10 mouse cellular contexts compared by ENCODE assay signal in the genomic region with DNA sequence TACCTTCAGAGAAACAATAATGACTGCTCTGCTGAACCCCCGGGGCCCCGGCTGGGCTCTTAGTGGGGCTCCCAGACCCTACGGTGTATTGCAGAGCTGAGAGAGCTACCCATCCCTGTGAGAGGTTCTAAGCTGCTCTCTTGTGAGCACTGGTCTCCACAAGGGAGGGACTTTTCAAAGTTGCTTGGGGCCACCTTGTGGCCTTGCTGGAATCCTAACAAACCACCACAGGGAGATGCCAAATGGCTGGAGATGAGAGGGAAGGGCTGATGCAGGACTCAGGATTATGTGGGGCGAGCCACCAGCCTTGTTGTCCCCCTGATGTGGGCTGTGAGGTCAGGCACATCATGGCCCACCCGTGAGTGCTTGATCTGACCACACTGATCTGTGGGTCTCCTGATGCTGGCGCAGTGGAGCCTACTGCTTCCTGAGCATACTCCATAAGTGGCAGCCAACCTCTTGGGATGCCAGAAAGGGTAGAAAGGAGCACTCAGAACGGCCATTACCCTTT. TPM values are rescaled to one million over a fixed set of nuclear protein-coding genes. Genes with fewer than 3 reads are reported as not detected.
A peak's percentile ranks its signal among the peaks of the same experiment; 100 is the strongest.
DNase-seq lines count a peak whose midpoint lies in the region; ATAC-seq and TF ChIP-seq lines count a peak whose summit lies in the region.
"Had no signal": no experiment of that assay in that cellular context is flagged by ENCODE, and none has a peak within 500 bp of the region (broad histone marks: within the 10 kb centered on the region; RNA-seq: fewer than 3 reads in every experiment).

No protein-coding gene starts in this region.

- no peaks in the 10 kb centered on the region for H3K27me3 ChIP-seq in heart, embryonic 12.5 days (replicated peaks)
- no peaks in the 10 kb centered on the region for H3K27me3 ChIP-seq in liver, postnatal 0 days (ENCODE audit: insufficient read depth, low read length)
- H3K27me3 ChIP-seq: liver, embryonic 15.5 days had no signal

- H3K9me3 ChIP-seq in heart, embryonic 12.5 days (replicated peaks), result no peaks in the 10 kb centered on the region
- H3K9me3 ChIP-seq in liver, postnatal 0 days (ENCODE audit: low read length), result no peaks in the 10 kb centered on the region
- H3K9me3 ChIP-seq: liver, embryonic 15.5 days had no signal

- no peak for ATAC-seq in heart, embryonic 12.5 days (ENCODE audit: insufficient number of reproducible peaks, low FRiP score)
- ATAC-seq in liver, postnatal 0 days, result no peak
- ATAC-seq: activated CD4-positive, CD25-positive, alpha-beta regulatory T cell, adult 4 months had no signal

- WGBS in heart, embryonic 12.5 days, result 81% methylated on average over 7 of the region's 7 CpGs
- 78% methylated on average over 7 of the region's 7 CpGs for WGBS in liver, postnatal 0 days (ENCODE audit: insufficient replicate concordance)

- TF ChIP-seq EP300 in liver, postnatal 0 days (IDR thresholded peaks at IDR 0.05; ENCODE audit: low read depth), result no peak

- DNase-seq in heart, adult 18-20 months, result peak; percentile 18 to 29
- no peak for DNase-seq in heart, postnatal 4 days
- DNase-seq in 3T3-L1 (ENCODE audit: low read depth, low spot score), result peak; percentile 50
- no peak for DNase-seq in liver, postnatal 0 days
- no peak for DNase-seq in retina, postnatal 1 day
- no peak for DNase-seq in gastrocnemius, postnatal 4 days (ENCODE audit: low spot score in 2 of 2)
- DNase-seq in gastrocnemius, postnatal 10 days, result no peak

- 0 out of 2 replicates have a peak, but pooled peaks have one; percentile 21 for TF ChIP-seq CTCF in liver, postnatal 0 days (IDR thresholded peaks at IDR 0.05; ENCODE audit: low read depth)

- H3K4me2 ChIP-seq in heart, embryonic 12.5 days, result peak overlapping the region; percentile 51
- no peak overlapping the region for H3K4me2 ChIP-seq in liver, postnatal 0 days (ENCODE audit: low read depth, low read length)
- H3K4me2 ChIP-seq: liver, embryonic 15.5 days had no signal

- peaks cover 61% of the 10 kb centered on the region for H3K36me3 ChIP-seq in heart, embryonic 12.5 days
- H3K36me3 ChIP-seq in liver, postnatal 0 days (replicated peaks; ENCODE audit: insufficient read depth, low read length), result 0 out of 2 replicates have a peak, but pooled peaks cover 4% of the 10 kb centered on the region
- H3K36me3 ChIP-seq: liver, embryonic 15.5 days had no signal

- H3K4me3 ChIP-seq in heart, embryonic 12.5 days, result peak overlapping the region; percentile 18
- H3K4me3 ChIP-seq in liver, postnatal 0 days (ENCODE audit: low read depth, low read length), result no peak overlapping the region
- H3K4me3 ChIP-seq: liver, embryonic 15.5 days had no signal

- 0 out of 2 replicates have a peak overlapping the region, but pooled peaks have one; percentile 14 for H3K27ac ChIP-seq in heart, embryonic 12.5 days (ENCODE audit: poor library complexity, severe bottlenecking)
- H3K27ac ChIP-seq in liver, postnatal 0 days (ENCODE audit: low read depth), result peak overlapping the region; percentile 61; the same call in 1 of the 2 replicates
- H3K27ac ChIP-seq: liver, embryonic 15.5 days had no signal

- H3K4me1 ChIP-seq in heart, embryonic 12.5 days (replicated peaks), result peaks cover 44% of the 10 kb centered on the region
- H3K4me1 ChIP-seq in liver, postnatal 0 days (ENCODE audit: insufficient read depth), result peaks cover 20% of the 10 kb centered on the region

- no peak overlapping the region for H3K9ac ChIP-seq in heart, embryonic 12.5 days
- H3K9ac ChIP-seq in liver, postnatal 0 days (replicated peaks), result no peak overlapping the region
- H3K9ac ChIP-seq: liver, embryonic 15.5 days had no signal

RNA-seq across cellular contexts. Expression of gene Prdm11, which starts 58.8 kb away (rescaled TPM):
- 1 to 10 TPM; 8.4 to 9.5 TPM for total RNA-seq in heart, adult 18-20 months (2021)
- total RNA-seq in heart, postnatal 4 days (2021), result 10 to 100 TPM; 24.7 to 25.5 TPM
- polyA plus RNA-seq in heart, embryonic 12.5 days (2016; fragmentation: Nextera tagmentation; extraction: Ambion mirVana), result 5.6 and 5.8 TPM in 2 replicates
- polyA plus RNA-seq in liver, postnatal 0 days (2015; fragmentation: Nextera tagmentation; extraction: Ambion mirVana), result 0.86 and 1.2 TPM in 2 replicates
- 1 to 10 TPM; 6.7 TPM for total RNA-seq in gastrocnemius, postnatal 4 days (2021)
- 1 to 10 TPM; 3.2 to 3.4 TPM for total RNA-seq in gastrocnemius, postnatal 10 days (2021)

Comparison
In these comparisons a context has a peak if more than half of its experiments do, and no peak if none do; other contexts are left out.
1. DNase-seq: peak in heart, adult 18-20 months (2 of 2) and 3T3-L1 (single experiment); none in heart, postnatal 4 days (single experiment), liver, postnatal 0 days (single experiment), retina, postnatal 1 day (single experiment), gastrocnemius, postnatal 4 days (0 of 2) and gastrocnemius, postnatal 10 days (single experiment).